Mouse (Mus musculus): Measurements from ENCODE around the gene Rpl36al. TPM values are rescaled to one million over a fixed set of nuclear protein-coding genes. Genes with fewer than 3 reads are reported as not detected.

Gene Rpl36al
- polyA plus RNA-seq, 1 experiment: 318 TPM

GRCm38 (mm10) chr12:69147166-69147735, 36.6 kb downstream of the Rpl36al start:
- no peak for DNase-seq (ENCODE audit: low read depth)
- no peak for TF ChIP-seq CTCF (IDR thresholded peaks at IDR 0.05; ENCODE audit: borderline replicate concordance, extremely low read depth, insufficient read depth, insufficient read length)
- TF ChIP-seq POLR2A (IDR thresholded peaks at IDR 0.05; ENCODE audit: borderline replicate concordance, extremely low read depth, insufficient read depth, insufficient read length, poor library complexity, severe bottlenecking): no peak

- DNase-seq (ENCODE audit: low read depth): no peak
- TF ChIP-seq POLR2A (IDR thresholded peaks at IDR 0.05; ENCODE audit: borderline replicate concordance, extremely low read depth, insufficient read depth, insufficient read length, poor library complexity, severe bottlenecking): no peak
- no peak for TF ChIP-seq CTCF (IDR thresholded peaks at IDR 0.05; ENCODE audit: borderline replicate concordance, extremely low read depth, insufficient read depth, insufficient read length)
These were observed 40.4 kb downstream of the Rpl36al start for GRCm38 (mm10) chr12:69143460-69143859.

- TF ChIP-seq CTCF (IDR thresholded peaks at IDR 0.05; ENCODE audit: borderline replicate concordance, extremely low read depth, insufficient read depth, insufficient read length) (no peak), POLR2A (IDR thresholded peaks at IDR 0.05; ENCODE audit: borderline replicate concordance, extremely low read depth, insufficient read depth, insufficient read length, poor library complexity, severe bottlenecking) (no peak)
- no peak for DNase-seq (ENCODE audit: low read depth)
These were observed 44.0 kb downstream of the Rpl36al start for GRCm38 (mm10) chr12:69139841-69140240.

GRCm38 (mm10) chr12:69139201-69139600, 44.7 kb downstream of the Rpl36al start:
- no peak for TF ChIP-seq CTCF (IDR thresholded peaks at IDR 0.05; ENCODE audit: borderline replicate concordance, extremely low read depth, insufficient read depth, insufficient read length)
- no peak for TF ChIP-seq POLR2A (IDR thresholded peaks at IDR 0.05; ENCODE audit: borderline replicate concordance, extremely low read depth, insufficient read depth, insufficient read length, poor library complexity, severe bottlenecking)
- no peak for DNase-seq (ENCODE audit: low read depth)

Other genes starting within 250 kb of the Rpl36al start
- 1,659 and 2,656 TPM in 2 replicates for gene Rps29, start 24.9 kb downstream of the Rpl36al start, polyA plus RNA-seq (2012; rRNA removed)
- 4.9 and 11.2 TPM in 2 replicates for gene Lrr1, start 15.3 kb downstream of the Rpl36al start, polyA plus RNA-seq (2012; rRNA removed)
- gene Mgat2, start 74 bp upstream of the Rpl36al start, polyA plus RNA-seq (2012; rRNA removed): 16.1 and 19.9 TPM in 2 replicates
- 4.1 and 5.7 TPM in 2 replicates for gene Gm49383, start 13.0 kb upstream of the Rpl36al start, polyA plus RNA-seq (2012; rRNA removed)
- 4.6 and 5.7 TPM in 2 replicates for gene Dnaaf2, start 14.3 kb upstream of the Rpl36al start, polyA plus RNA-seq (2012; rRNA removed)
- 5.1 and 5.5 TPM in 2 replicates for gene Gm49384, start 20.2 kb upstream of the Rpl36al start, polyA plus RNA-seq (2012; rRNA removed)
- gene Pole2, start 44.1 kb upstream of the Rpl36al start, polyA plus RNA-seq (2012; rRNA removed): 7.8 and 14.5 TPM in 2 replicates
- gene Klhdc1, start 57.1 kb upstream of the Rpl36al start, polyA plus RNA-seq (2012; rRNA removed): 4.9 and 5.3 TPM in 2 replicates
- 206 and 232 TPM in 2 replicates for gene Klhdc2, start 112.6 kb upstream of the Rpl36al start, polyA plus RNA-seq (2012; rRNA removed)
- gene Nemf, start 173.1 kb upstream of the Rpl36al start, polyA plus RNA-seq (2012; rRNA removed): 31.3 and 35.9 TPM in 2 replicates
- 67.8 and 72.2 TPM in 2 replicates for gene Arf6, start 188.1 kb upstream of the Rpl36al start, polyA plus RNA-seq (2012; rRNA removed)
- 0.36 and 0.39 TPM in 2 replicates for gene Gm9887, start 188.4 kb upstream of the Rpl36al start, polyA plus RNA-seq (2012; rRNA removed)